8 mouse cellular contexts compared by ENCODE assay signal in genomic region chr8:86882568-86883478, GRCm38 (mm10). TPM values are rescaled to one million over a fixed set of nuclear protein-coding genes. Genes with fewer than 3 reads are reported as not detected.
A peak's percentile ranks its signal among the peaks of the same experiment; 100 is the strongest.
DNase-seq lines count a peak whose midpoint lies in the region; ATAC-seq and TF ChIP-seq lines count a peak whose summit lies in the region.

No protein-coding gene starts in this region.

- peak overlapping the region; percentile 91 for H3K4me2 ChIP-seq in CH12.LX (ENCODE audit: insufficient read depth, low read depth, poor library complexity, severe bottlenecking)
- peak overlapping the region; percentile 67 for H3K4me2 ChIP-seq in forebrain, embryonic 14.5 days (ENCODE audit: low read length)
- peak overlapping the region; percentile 87; the same call in 1 of the 2 replicates for H3K4me2 ChIP-seq in liver, embryonic 16.5 days (ENCODE audit: low read depth, low read length)

- TF ChIP-seq POLR2A in CH12.LX (IDR thresholded peaks at IDR 0.05; ENCODE audit: low read depth, low read length) = no peak

- peaks cover 10% of the 10 kb centered on the region; the same call in 1 of the 2 replicates for H3K36me3 ChIP-seq in heart, embryonic 10.5 days
- H3K36me3 ChIP-seq in CH12.LX (replicated peaks in 1 of 2; ENCODE audit: control insufficient read depth in 1 of 2, insufficient read depth in 1 of 2, low read length in 1 of 2) = peaks cover 12 to 37% of the 10 kb centered on the region in 2 experiments
- 0 out of 2 replicates have a peak, but pooled peaks cover 3% of the 10 kb centered on the region for H3K36me3 ChIP-seq in forebrain, embryonic 14.5 days (ENCODE audit: control insufficient read depth, insufficient read depth, low read length)
- H3K36me3 ChIP-seq in liver, embryonic 16.5 days (ENCODE audit: control insufficient read depth, insufficient read depth) = no peaks in the 10 kb centered on the region

- in situ Hi-C loops in CH12.LX (cut with MboI; ENCODE audit: low pct_ligation_motif_present, low pct_unique_long_range_greater_than_20kb, low sequenced_read_pairs) = no loop called here

- peak overlapping the region; percentile 97 for H3K4me3 ChIP-seq in heart, embryonic 10.5 days
- peak overlapping the region; percentile 84 to 94 (median 90) for H3K4me3 ChIP-seq in CH12.LX (replicated peaks in 1 of 3; ENCODE audit: low read depth in 2 of 3, low read length in 2 of 3, poor library complexity in 1 of 3)
- no peak overlapping the region for H3K4me3 ChIP-seq in forebrain, embryonic 14.5 days (ENCODE audit: low read depth, low read length)
- H3K4me3 ChIP-seq in liver, embryonic 16.5 days (ENCODE audit: low read depth, low read length) = no peak overlapping the region; the same call in 1 of the 2 replicates

- H3K27me3 ChIP-seq in heart, embryonic 10.5 days (ENCODE audit: insufficient read depth, poor library complexity, severe bottlenecking) = no peaks in the 10 kb centered on the region; the same call in 1 of the 2 replicates
- H3K27me3 ChIP-seq in CH12.LX (replicated peaks) = no peaks in the 10 kb centered on the region
- H3K27me3 ChIP-seq in forebrain, embryonic 14.5 days (replicated peaks; ENCODE audit: control insufficient read depth, insufficient read depth, low read length) = no peaks in the 10 kb centered on the region
- H3K27me3 ChIP-seq in liver, embryonic 16.5 days (ENCODE audit: control insufficient read depth, insufficient read depth, low read depth, low read length) = no peaks in the 10 kb centered on the region

- dilution Hi-C loops in CH12.LX (cut with MboI; ENCODE audit: extremely low pct_ligation_motif_present, extremely low pct_unique_long_range_greater_than_20kb, low sequenced_read_pairs) = no loop called here

- no peak for DNase-seq in heart, embryonic 10.5 days (ENCODE audit: low spot score)
- no peak for DNase-seq in heart, adult 8-10 months (ENCODE audit: low spot score)
- DNase-seq in CH12.LX (ENCODE audit: extremely low read depth) = peak; percentile 18
- DNase-seq in forebrain, embryonic 14.5 days (ENCODE audit: low spot score) = no peak
- no peak for DNase-seq in thymus, postnatal 4 days
- DNase-seq in retina, embryonic 14.5 days (ENCODE audit: low spot score) = no peak
- no peak for DNase-seq in cerebellum, adult 11-12 months

- peaks cover 56% of the 10 kb centered on the region for H3K79me2 ChIP-seq in CH12.LX (replicated peaks; ENCODE audit: control insufficient read depth, extremely low read depth, insufficient read depth, poor library complexity, severe bottlenecking)

- TF ChIP-seq RAD21 in CH12.LX (IDR thresholded peaks at IDR 0.05; ENCODE audit: low read depth, low read length) = no peak

- H3K9me3 ChIP-seq in heart, embryonic 10.5 days = no peaks in the 10 kb centered on the region
- H3K9me3 ChIP-seq in CH12.LX (replicated peaks; ENCODE audit: low read length) = no peaks in the 10 kb centered on the region
- no peaks in the 10 kb centered on the region for H3K9me3 ChIP-seq in forebrain, embryonic 14.5 days (replicated peaks; ENCODE audit: control insufficient read depth, low read length)
- H3K9me3 ChIP-seq in liver, embryonic 16.5 days (replicated peaks; ENCODE audit: control insufficient read depth, low read length) = no peaks in the 10 kb centered on the region

- peaks cover 37% of the 10 kb centered on the region for H3K4me1 ChIP-seq in heart, embryonic 10.5 days
- peaks cover 12 to 49% of the 10 kb centered on the region in 2 experiments; a peak in 3 of 4 replicates for H3K4me1 ChIP-seq in CH12.LX (ENCODE audit: control insufficient read depth in 1 of 2, insufficient read depth in 2 of 2)
- peaks cover 13% of the 10 kb centered on the region for H3K4me1 ChIP-seq in forebrain, embryonic 14.5 days (ENCODE audit: control insufficient read depth, insufficient read depth, low read length)
- H3K4me1 ChIP-seq in liver, embryonic 16.5 days (ENCODE audit: control insufficient read depth, low read depth, low read length) = peaks cover 30% of the 10 kb centered on the region

- peak overlapping the region; percentile 29; the same call in 1 of the 2 replicates for H3K27ac ChIP-seq in heart, embryonic 10.5 days
- peak overlapping the region; percentile 25 for H3K27ac ChIP-seq in CH12.LX (ENCODE audit: insufficient read depth, low read depth)
- no peak overlapping the region for H3K27ac ChIP-seq in forebrain, embryonic 14.5 days (ENCODE audit: low read depth, low read length)
- no peak overlapping the region for H3K27ac ChIP-seq in liver, embryonic 16.5 days (ENCODE audit: low read length)

- no peak; the same call in 1 of the 2 replicates for TF ChIP-seq EP300 in CH12.LX (IDR thresholded peaks at IDR 0.05; ENCODE audit: low read length)

- no peak for ATAC-seq in forebrain, embryonic 14.5 days
- ATAC-seq in liver, embryonic 16.5 days (ENCODE audit: low read depth) = no peak

- H3K9ac ChIP-seq in CH12.LX (ENCODE audit: insufficient read depth, low read depth) = peak overlapping the region; percentile 69
- peak overlapping the region; percentile 29; the same call in 1 of the 2 replicates for H3K9ac ChIP-seq in forebrain, embryonic 14.5 days (ENCODE audit: low read length)
- H3K9ac ChIP-seq in liver, embryonic 16.5 days (ENCODE audit: low read depth, low read length) = no peak overlapping the region

- no peak for TF ChIP-seq CTCF in CH12.LX (conservative IDR thresholded peaks at IDR 0.05 in 1 of 2, IDR thresholded peaks at IDR 0.05 in 1 of 2; ENCODE audit: low read depth in 2 of 2, low read length in 2 of 2)

- 64% methylated on average over 11 of the region's 11 CpGs for WGBS in heart, embryonic 10.5 days
- WGBS in forebrain, embryonic 14.5 days = 76% methylated on average over 11 of the region's 11 CpGs
- WGBS in liver, embryonic 16.5 days (ENCODE audit: insufficient replicate concordance) = 67% methylated on average over 11 of the region's 11 CpGs

TF ChIP-seq in CH12.LX, 34 proteins besides CTCF, POLR2A, EP300 and RAD21:
- TF ChIP-seq ETS1 (conservative IDR thresholded peaks at IDR 0.05; ENCODE audit: low read depth, low read length) (peak; percentile 58), ZNF384 (IDR thresholded peaks at IDR 0.05; ENCODE audit: low read depth, low read length) (peak; percentile 16), JUN (IDR thresholded peaks at IDR 0.05; ENCODE audit: insufficient read depth, low read depth, low read length) (no peak), UBTF (IDR thresholded peaks at IDR 0.05; ENCODE audit: low read depth, low read length) (no peak), BHLHE40 (IDR thresholded peaks at IDR 0.05; ENCODE audit: low read depth, low read length) (peak; percentile 36; the same call in 1 of the 2 replicates), MAFK (IDR thresholded peaks at IDR 0.05; ENCODE audit: insufficient replicate concordance, low read length) (no peak), HCFC1 (IDR thresholded peaks at IDR 0.05; ENCODE audit: low read depth, low read length) (no peak), USF1 (IDR thresholded peaks at IDR 0.05; ENCODE audit: low read depth, low read length) (no peak), RCOR1 (conservative IDR thresholded peaks at IDR 0.05; ENCODE audit: low read depth, low read length) (no peak)

RNA-seq across cellular contexts. Expression of gene N4bp1, which starts 2.2 kb away (rescaled TPM):
- polyA plus RNA-seq in heart, embryonic 10.5 days (2016; fragmentation: Nextera tagmentation; extraction: Ambion mirVana) = 6.6 and 9.9 TPM in 2 replicates
- 10 to 100 TPM; 15.8 to 17.9 (median 16.3) TPM for total RNA-seq in heart, adult 8-10 months (2022)
- 12.8 and 12.9 TPM in 2 replicates for total RNA-seq in CH12.LX (2012; rRNA removed)
- 12.2 and 12.3 TPM in 2 replicates for total RNA-seq in CH12.LX (2014; rRNA removed)
- 14.0 and 15.6 TPM in 2 replicates for polyA plus RNA-seq in CH12.LX (2012; ENCODE audit: insufficient read length, low read depth)
- 8.3 and 9.8 TPM in 2 replicates for polyA plus RNA-seq in forebrain, embryonic 14.5 days (2014; fragmentation: Nextera tagmentation; extraction: Ambion mirVana)
- polyA plus RNA-seq in liver, embryonic 16.5 days (2015; fragmentation: Nextera tagmentation; extraction: Ambion mirVana) = 1.9 and 2.2 TPM in 2 replicates

Comparison
In these comparisons a context has a peak if more than half of its experiments do, and no peak if none do; other contexts are left out.
1. H3K27ac ChIP-seq: peak in heart, embryonic 10.5 days (single experiment) and CH12.LX (single experiment); none in forebrain, embryonic 14.5 days (single experiment) and liver, embryonic 16.5 days (single experiment).
2. H3K4me3 ChIP-seq: peak in heart, embryonic 10.5 days (single experiment) and CH12.LX (3 of 3); none in forebrain, embryonic 14.5 days (single experiment) and liver, embryonic 16.5 days (single experiment).
3. Peak in every context shown above with its lines, with median percentiles within 50 percentile points of each other: H3K4me2 ChIP-seq.